Mouse (Mus musculus) CD4-positive helper T cell, adult 2 months (primary cell): ENCODE measurements around the gene Ndufs6.

Experiments used
- DNase-seq: peaks from one replicate; pipeline ENCODE4 v3.0.0-alpha.2; 2012; ENCODE audit warnings: low read depth, missing footprints, low spot score

The Ndufs6 gene

DNA sequence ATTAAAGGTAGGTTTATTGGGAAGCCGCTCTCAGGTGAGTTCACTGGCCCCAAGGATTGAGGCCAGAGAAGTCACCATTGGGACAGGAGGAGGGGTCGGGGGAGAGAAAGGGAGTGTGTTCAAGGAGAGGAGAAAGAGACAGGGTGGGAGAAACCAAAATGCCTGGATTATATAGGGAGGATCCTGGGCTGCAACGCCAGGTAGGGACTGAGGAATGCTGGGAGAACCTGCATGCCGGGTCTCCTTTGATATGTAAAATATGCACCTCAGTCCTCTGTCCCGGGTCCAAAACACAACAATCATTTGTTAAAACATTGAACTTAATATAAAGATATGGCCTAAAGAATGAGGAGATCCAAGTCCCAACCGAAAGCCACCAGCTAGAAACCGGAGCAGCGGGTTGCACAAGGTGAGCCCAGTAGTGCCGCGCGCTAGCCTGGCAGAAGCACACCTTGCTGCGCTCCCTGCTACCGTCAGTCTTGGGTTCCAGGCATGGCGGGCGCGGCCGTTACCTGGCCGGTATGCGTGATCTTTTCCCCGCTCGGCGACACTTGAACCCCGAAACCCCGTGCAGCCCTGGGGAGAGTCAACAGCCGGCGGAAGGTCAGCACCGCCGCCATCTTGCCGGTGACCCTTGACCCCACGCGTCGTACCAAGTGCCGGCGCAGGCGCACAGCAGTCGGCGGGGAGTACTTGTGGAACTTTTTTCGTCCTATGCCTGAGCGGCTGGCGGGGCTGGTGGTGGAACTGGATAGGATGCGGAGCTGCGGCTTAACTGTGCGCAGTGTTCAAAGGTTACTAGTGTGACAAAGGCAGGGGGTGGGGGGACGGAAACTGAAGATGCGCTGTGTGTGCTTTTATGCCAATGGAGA is at the start of gene Ndufs6, which contains the start of gene Mrpl36:
TSS of gene Ndufs6 (minus strand) at position 716 of the 872 bp plus-strand sequence.
TSS of gene Mrpl36 (plus strand) at position 687 of the 872 bp plus-strand sequence.
- peak; percentile 97 for DNase-seq

DNA sequence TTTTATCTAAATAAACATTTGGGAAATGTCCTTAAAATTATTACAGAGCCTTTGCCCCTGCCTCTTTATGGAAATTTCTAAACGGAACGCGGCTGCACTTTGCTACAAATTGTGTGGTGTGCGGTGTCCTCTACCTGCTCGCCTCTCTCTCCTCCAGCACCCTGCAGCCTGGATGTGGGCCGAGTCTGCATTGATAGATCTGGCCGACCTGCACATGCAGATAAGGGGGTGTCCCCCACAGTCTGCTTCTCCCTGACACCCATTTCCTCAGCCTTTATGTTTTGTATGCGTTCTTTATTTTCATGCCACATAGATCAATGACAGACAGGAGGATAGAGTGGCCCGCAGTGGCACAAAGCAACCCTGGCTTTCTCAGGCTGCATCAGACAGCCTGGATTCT is 49.3 kb upstream of the Ndufs6 start:
- no peak for DNase-seq

DNA sequence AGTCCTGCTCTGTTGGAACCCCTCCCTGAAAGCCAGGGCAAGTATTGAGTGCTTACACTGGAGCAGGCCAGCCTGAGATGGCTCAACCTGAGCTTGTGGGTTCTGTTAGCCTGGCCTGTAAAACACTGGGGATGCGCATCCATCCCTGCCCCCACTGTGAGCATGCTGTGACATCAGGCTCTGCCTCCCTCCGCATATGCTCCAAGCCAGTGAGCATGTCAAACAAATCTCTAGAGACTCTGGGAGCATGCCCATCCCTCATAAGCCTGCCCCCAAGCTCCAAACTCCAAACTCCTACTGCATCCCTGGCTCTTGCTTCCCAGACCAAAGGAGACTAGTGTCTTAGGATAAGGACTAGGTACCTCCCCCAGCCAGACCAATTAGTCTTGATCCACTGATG is 46.3 kb upstream of the Ndufs6 start:
- no peak for DNase-seq

DNA sequence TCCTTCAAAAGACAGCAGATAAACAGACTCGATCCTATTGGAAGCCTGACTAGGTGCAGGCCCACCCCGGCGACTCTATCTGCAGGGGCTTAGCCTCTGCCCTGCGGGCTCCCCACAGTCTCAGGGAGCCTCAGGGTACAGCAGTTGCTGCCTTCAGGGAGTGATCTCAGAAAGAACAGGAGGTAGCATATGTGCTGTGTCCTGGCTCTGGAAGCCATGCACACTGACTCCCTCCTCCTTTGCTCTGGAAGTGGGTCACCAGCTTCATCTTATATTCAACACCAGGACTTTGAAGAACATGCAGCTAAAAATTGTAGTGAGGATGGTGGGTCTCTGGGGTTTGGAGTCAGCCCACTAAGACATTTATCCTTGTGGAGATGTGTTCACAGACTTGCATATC is 45.0 kb upstream of the Ndufs6 start:
- DNase-seq = no peak

DNA sequence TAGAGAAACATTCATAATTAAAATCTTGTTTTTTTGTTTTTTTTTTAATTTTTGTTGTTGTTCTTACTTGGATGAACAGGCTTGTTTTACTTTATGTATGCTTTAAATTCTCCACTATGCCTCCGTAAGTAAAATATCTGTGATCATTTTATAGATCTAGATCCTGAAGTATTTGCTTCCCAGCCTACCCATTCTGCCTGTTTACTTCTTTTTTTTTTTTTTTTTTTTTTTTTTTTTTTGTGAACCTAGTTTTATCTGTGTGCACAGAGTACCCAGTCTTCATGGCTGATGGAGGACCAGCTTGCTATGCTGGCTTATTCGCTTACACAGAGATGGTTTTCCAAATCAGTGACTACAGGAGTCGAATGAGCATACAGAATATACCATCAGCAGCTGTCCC is 28.8 kb upstream of the Ndufs6 start:
- no peak for DNase-seq

DNA sequence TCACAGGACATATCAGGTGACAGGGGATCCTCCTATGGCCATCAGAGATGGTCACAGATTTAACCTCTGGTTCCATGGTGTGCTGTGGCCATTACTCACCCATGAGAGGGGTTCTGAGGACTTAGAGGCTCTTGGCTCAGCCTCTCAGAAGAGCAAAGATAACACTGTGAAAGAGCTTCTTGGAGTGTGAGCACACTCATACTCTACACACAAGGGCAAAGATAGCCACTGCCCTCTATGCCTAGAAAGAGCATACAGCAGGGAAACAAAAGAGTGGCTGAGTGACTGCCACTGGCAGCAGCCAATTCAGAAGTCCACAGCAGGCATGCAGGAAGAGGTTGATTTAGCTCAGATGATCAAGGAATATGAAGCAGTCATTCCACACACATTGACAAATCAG is 24.1 kb upstream of the Ndufs6 start:
- no peak for DNase-seq

DNA sequence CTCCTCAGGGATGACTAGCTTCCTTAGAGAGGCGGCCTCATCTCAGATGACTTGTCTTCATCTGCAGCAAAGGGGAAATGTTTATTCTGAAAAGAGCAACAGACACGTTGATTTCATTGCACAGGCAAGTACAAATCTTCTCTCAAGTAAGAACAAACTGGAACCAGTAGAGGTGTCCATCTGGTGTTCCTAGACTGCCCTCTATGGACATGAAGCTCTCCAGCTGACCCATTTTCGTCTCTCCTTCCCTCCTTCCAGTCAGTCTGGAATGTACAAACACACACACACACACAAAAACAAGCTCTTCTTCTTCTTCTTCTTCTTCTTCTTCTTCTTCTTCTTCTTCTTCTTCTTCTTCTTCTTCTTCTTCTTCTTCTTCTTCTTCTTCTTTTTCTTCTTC is 23.6 kb upstream of the Ndufs6 start:
- DNase-seq = no peak

DNA sequence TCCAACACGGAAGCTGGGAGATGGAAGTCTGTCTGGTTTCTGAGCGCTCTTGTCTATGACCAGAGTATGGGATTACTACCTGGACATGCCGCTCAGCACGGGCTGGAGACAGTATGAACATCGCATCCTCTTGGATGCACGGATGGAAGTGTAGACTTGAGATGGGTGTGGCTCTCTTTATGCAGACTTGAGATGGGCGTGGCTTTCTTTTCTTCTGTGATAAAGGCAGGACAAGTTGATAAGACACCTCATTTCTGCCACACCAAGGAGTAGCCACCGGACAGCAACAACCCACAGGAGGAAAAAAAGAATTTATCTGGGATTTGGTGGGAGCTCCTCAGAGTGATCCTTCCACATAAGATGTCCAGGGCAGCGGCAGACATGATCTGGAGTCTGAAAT is 22.4 kb upstream of the Ndufs6 start:
- DNase-seq = no peak

DNA sequence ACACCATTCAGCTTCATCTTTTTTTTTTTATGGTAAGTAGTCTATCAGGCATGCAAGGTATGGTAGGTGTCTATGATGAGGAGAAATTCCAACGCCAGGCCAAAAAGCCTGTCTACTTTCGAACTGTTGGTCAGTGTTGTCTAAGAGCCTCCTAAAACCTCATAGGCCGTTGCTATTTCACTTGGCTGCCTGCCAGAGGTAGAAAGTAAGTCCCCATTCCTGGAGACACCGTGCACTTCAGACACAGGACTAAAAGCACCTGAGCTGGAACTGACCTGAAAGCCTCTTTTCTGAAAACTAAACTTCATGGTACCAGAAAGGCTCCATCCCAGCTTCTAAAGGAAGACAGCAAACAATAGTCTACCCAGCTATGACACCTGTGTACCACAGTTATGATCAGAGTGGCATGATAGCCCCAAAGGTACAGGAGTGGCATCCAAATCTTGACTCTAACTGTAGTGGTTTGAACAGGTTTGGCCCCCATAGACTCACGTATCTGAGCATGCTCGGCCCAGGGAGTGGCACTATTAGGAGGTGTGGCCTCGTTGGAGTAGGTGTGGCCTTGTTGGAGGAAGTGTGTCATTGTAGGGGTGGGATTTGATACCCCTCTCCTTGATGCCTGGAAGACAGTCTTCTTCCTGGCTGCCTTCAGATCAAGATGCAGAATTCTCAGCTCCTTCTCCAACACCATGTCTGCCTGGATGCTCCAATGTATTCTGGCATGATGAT is 19.7 kb upstream of the Ndufs6 start:
- DNase-seq = no peak

DNA sequence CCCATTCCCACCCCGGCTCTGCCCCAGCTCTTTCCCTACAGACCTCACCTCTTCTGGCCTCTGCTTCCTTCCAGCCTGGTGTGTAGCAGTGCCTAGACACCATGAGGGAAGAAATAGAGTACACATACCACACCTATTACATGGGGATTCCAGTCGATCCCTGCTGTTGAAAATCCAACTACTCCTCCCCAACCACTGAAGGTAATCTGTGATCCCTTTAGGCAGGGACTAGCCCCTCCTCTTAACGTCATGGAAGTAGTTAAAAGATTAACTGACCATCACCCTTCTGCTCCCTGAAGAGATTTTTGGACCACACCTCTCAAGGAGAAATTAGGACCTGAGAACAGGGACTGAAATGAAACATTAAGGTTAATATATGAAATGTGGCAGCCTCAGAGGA is 18.8 kb upstream of the Ndufs6 start:
- no peak for DNase-seq

DNA sequence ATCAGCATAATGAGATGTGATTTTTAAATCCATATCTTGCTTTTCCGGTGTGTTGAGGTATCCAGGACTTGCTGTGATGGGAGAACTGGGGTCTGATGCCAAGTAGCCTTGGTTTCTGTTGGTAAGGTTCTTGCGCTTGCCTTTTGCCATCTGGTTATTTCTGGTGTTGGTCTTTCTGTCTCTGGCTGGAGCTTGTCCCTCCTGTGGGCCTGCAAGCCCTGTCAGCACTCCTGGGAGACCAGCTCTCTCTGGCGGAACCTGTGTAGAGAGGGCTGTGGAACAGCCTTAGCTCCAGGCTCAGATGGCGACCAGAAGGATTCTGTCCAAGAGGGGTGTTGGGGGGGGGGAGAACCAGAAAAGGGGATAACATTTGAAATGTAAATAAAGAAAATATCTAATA is 18.4 kb upstream of the Ndufs6 start:
- no peak for DNase-seq

DNA sequence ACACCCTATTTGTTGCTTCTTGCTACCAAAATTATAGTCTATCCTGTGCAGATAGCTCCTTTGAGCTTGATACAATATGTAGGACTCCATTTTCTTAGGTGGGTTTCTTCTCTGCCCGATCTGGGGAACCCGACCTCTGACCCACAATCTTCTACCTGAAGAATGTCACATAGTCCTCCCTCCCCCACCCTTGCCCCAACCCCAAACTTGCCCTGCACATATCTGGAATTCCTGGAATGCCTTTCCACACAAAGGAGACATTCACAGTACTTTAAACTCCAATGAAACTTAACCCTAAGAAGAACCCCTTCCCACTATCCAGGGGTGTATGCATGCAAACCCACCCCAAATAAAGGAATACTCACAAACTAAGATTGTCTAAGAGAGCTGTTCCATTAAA is 17.8 kb upstream of the Ndufs6 start:
- DNase-seq = no peak

DNA sequence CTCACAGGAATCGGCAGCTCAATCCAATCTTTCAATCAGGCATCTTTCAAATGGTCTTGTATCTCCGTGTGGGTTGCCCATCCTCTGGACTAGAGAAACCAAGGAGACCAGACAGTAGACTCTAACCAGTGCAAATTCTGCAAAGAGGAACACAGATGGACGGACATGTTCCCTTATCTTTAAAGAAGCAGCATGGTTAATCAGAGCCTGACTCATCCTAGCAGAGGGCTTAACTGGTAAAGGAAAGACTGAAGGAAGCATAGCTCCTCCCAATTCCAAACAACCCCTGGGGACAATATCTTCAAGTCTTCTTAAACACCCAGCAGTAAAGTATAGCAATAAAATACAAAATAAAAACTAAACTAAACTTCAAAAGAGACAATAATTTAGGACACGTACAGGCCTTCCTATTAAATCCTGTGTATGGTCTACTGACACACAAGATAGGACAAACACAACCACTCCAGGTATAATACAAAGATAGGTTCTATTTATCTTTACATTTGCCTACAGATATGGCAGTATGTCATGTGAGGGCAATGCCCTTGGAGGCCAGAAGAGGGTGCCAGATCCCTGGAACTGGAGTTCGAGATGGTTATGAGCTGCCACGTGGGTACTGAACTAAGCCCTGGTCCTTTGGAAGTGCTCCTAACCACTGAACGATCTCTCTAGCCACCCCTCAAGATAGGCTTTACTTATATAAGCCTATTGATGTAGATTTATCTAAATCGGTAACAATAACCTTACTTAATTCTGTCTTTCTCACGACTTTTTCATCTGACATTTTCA is 17.0 kb upstream of the Ndufs6 start:
- DNase-seq = peak; percentile 41

DNA sequence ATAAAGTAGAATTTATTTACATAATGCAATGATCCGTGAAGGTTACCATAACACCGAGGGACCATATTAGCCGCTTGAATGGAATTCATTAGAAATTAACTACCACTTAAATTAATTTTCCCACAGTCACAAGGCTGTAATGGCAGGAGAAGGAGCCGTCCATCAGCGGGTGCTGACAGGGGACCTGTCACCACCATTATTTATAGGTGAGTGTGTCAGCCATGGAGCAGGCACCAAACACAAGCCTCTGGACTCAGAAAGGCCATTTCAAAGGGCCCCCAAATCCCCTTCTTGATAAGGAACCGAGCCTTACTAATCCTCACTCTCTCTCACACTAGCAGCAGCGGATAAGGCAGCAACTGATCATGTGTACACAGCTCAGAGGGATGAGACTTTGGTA is 8.4 kb upstream of the Ndufs6 start:
- DNase-seq = no peak

DNA sequence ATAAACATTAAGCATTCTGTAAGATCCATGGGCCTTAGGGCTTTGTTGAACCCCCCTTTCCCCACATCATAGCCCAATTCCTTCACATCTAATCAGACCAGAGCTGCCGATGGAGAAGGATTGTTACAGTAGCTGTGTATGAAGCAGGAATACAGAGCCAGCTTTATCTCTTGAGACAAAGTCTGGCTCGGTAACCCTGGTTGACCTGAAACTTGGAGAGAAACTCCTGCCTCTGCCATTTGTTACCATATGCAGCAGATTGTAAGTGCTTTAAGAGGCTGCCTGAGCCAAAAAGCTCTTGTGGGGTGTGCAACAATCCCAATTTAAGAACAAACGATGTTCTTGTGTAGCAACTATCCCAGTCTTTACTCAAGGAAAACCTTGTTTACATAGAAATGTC is 3.4 kb upstream of the Ndufs6 start:
- DNase-seq = no peak

DNA sequence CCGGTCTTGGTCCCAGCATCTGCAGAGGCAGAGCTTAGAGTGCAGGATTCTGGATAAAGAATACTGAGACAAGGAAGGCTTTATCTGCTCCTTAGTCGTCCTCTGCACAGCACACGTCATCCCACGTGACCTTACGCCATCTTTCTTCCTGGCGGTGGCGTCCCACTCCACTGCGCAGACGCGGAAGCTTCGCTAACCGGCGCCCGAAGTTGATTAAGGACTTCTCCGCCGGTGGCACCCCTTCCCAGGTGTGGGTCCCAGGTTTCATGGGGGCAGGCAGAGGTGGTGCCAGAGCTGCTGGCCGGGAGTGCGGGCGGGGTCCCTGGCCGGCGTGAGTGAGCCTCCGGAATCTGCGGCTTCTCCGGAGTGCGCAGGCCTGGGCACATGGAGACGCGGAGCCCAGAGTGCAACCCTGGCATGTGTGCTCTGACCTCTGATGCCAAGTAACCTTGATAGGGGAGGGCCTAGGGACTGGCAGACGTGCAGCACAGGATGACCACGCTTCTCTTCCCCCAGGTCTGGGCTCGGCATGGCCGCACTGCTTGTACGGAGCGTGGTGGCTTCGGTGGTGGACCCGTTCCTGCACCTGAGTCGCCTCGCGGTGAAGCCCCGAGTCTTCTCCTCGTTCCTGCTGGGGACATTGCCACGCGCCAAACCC is 2.6 kb upstream of the Ndufs6 start:
- DNase-seq = peak; percentile 90

DNA sequence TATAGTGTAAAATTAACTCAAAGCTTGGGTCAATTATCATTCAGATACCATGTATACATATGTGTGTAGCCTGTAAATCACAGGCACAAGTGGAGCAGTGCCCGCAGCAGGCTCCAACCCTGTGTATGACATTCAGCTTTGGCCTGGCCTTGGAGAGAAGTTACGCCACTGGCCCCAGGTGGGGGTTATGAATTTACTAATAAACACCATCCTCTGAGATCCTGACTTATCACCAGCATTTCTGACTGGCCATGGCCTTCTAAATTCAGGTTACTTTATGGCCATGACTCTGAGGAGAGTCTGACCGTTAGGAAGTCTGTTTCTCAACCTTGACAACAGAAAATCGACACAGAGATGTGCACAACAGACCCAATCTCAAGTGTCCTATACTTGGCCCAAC is 4.9 kb downstream of the Ndufs6 start:
- DNase-seq = no peak

DNA sequence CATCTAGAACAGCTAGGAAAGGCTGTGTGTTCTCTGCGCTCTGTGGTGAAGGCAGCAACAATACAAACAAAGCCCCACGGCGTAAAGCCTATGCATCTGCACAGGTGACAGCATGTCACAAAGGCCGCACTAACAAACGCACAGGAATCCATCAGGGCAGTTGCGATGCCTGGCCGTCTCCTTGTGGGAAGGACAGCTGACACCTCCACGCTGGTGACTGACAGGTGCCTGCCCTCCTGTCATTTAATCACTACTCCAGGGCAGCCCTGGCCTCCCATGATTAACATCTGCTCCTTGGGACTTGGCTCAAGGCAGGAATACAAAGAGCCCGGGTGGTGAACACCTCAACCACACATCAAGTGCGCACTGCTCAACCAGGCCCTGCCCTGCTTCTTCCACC is 5.7 kb downstream of the Ndufs6 start:
- DNase-seq = no peak

DNA sequence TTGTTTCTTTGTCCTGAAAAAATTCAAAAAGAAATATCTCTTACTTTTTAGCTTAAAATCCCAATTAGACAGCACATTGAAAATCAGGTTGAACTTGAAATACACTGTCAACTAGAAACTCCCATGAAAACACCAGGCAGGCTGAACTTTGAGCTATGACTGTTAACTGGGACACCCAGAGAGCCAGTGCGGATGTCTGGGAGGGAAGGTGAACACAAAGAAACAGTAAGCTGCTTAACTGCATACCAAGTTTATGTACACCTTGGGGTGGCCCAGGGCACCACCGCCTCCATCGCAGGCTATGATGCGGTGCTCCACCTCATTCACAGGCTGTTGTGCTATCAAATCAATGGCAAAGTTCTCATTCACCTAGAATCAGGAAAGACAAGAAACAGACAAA is 8.3 kb downstream of the Ndufs6 start:
- no peak for DNase-seq

DNA sequence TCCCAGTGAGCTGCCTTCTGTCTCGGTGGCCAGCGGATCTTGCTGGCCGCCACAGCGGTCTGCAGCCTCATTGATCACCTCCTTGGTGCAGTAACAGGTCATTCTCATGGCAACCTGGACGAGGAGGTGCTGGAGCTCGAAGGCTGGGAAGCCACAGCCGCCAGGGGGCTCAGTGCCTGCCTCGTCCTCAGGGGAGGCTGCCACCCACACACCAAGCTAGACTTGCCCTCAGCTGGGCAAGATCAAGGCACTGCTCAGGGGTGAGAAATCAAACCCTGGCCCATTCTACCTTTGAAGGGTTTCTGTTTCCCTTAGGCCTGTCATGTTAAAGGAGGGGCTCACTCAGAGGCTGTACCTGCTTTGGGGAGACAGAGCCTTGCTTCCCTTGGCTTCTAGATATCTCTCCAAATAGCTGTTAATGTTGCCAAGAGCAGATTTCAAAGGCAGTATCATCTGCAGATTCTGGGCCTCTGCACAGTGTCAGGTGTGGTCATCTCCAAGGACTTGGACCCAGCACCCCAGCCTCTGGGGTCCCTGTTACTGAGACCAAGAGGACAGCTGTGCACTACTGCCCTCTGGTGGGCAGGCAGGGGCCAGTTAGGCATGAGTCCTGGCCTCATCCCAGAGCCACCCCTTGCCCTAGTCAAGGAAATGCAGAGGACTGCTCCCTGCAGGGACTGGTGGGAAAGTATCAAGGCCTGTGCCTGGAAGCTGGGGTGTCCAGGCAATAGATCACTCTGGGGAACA is 18.0 kb downstream of the Ndufs6 start:
- peak; percentile 42 for DNase-seq

DNA sequence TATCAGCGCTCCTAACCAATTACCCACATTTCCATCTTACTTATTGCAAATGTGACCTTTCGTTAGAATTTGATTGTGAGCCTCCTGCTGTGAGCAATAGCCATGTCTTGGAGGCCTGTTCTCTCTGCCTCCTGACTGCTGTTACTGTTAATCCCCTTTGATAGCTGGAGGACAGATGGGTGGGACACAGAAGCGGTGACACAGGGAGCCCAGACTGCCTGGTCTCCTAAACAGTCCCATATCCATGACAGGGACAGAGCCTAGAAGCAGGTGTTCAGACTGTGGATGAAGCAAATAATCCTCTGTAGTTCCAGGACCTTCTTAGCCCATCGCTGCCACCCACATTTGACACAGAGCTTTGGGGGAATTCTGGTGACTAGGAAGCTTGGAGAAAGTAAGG is 21.9 kb downstream of the Ndufs6 start:
- no peak for DNase-seq
